Mouse (Mus musculus) bone marrow macrophage, adult 2 months (primary cell): ENCODE measurements around the gene Dst.

Experiments used
- CTCF ChIP-seq: IDR thresholded peaks from 2 replicates; pipeline ENCODE4 v1.5.1; 2012; ENCODE audit warnings: low read depth, mild to moderate bottlenecking, low read length, moderate library complexity
- POLR2A ChIP-seq: IDR thresholded peaks from 2 replicates; pipeline ENCODE4 v1.6.1; 2012; ENCODE audit warnings: mild to moderate bottlenecking, low read depth, low read length, borderline replicate concordance

- TF ChIP-seq CTCF (no peak), POLR2A (no peak)
Observed at GRCm38 (mm10) chr1:34252267-34252666, 344.2 kb downstream of the Dst start.
